Mouse (Mus musculus): ENCODE measurements around the gene Trim52.

- TF ChIP-seq CTCF (IDR thresholded peaks at IDR 0.05; ENCODE audit: extremely low read depth, insufficient read depth, insufficient read length, insufficient replicate concordance) (no peak), POLR2A (IDR thresholded peaks at IDR 0.05; ENCODE audit: low read depth, low read length) (no peak)
These were observed 30.6 kb upstream of the Trim52 start for GRCm38 (mm10) chr14:106075181-106076064.
